Mouse (Mus musculus) T-cell, adult 2 months (primary cell): ENCODE results near the gene Uhrf1.

Experiments used
- DNase-seq: peaks from one replicate; pipeline ENCODE4 v3.0.0; 2022; ENCODE audit warnings: low spot score

Uhrf1 gene

GRCm38 (mm10) chr17:56348128-56348527 lies 45.0 kb downstream of the Uhrf1 start:
- DNase-seq = no peak

GRCm38 (mm10) chr17:56348586-56348985 lies 45.5 kb downstream of the Uhrf1 start:
- no peak for DNase-seq

- DNase-seq = peak; percentile 67
These were observed 47.6 kb downstream of the Uhrf1 start for GRCm38 (mm10) chr17:56350694-56351093.

GRCm38 (mm10) chr17:56356921-56357885 lies 54.1 kb downstream of the Uhrf1 start:
- peak; percentile 66 for DNase-seq

GRCm38 (mm10) chr17:56359183-56359725 lies 56.1 kb downstream of the Uhrf1 start:
- DNase-seq = no peak

DNA sequence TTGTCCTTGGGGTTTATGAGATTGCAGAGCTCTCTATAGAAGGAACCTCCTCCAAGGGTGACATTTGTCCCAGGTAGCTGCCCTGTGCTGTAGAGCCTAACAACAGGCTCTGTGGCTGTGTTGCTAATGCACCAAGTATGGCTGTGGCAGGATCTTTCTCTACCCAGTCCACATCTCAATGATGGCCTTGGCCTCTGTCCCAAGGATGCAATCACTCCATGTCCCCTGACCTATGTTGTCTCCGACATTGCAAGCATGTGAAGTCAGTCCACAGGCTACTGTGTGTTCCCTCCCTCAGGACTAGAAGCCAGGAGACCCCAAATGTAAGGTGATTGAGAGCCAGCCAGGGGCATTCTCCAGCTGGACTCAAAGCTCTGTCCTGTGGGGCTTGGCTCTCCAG lies 56.7 kb downstream of the Uhrf1 start:
- DNase-seq = no peak

DNA sequence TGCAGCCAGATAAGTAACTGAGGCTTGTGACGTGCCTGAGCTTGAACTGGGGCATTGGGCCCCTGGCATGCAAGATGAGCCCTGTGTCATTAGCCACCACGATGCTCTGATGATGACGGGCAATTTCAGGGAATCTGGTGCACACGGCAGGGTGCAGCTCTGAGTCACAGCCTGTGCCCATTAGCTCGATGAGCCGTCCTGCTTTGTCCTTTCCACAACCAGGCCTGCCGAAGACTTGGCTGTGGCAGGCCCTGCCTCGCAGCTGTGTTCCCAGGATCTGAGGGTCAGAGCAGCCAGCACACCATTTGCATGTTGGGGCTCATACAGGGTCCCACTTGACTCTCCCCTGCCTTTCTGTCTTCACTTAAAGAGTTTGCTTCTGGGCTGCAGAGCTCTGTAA lies 57.3 kb downstream of the Uhrf1 start:
- no peak for DNase-seq

DNA sequence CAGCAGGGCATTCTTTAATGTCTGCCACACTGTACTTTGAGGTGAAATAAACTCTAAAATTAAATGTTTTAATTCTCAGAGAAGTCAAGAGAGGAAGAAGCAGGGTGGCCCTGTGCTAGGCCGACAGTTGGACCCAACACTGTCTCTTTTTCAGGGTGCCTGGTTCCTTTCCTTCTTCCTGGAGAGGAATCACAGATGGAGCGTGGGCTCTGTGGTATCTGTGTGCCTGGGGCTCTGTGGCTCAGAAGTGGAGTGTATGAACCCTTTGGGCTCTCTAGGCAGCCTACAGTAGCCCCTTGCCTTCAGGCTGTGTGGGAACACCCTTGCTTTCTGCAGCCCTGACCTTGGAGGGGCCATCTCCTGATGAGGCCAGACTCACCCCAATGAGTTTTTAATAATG lies 58.4 kb downstream of the Uhrf1 start:
- no peak for DNase-seq

DNA sequence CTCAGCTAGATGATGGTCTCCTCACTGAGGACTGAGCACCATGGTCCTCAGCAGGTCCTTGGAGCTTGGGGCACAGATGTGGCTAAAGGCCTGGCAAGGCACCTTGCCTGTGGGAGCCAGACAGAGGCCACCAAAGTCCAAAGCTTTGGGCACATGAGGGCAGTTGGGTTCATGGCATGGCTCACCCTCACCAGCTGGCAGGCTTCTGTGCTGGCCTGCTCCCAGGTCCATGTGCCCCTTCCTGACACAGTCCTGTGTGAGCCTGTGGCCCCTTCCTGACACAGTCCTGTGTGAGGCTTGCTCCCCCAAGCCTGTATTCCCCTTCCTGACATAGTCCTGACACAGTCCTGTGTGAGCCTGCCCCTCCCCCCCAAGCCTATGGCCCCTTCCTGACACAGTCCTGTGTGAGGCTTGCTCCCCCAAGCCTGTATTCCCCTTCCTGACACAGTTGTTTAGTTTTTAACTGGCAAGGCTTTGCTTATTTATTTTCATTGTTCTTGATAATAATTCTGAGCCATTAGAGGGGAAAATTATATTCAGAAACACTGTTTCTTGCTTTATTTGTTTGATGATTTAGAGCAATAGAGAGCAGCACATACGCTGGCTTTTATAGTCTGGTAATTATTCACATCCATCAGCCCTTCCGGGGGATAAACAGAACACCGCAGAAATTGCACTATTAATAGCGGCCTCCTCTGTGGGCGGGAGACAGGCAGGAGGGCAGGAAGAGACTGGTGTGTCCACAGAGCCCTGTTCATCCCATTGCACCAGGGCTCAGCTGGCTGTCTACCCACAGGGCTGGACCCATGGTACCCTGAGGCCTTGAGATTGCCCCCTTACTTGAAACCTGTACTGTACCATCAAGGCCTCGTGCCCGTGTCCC lies 62.9 kb downstream of the Uhrf1 start:
- DNase-seq = no peak

DNA sequence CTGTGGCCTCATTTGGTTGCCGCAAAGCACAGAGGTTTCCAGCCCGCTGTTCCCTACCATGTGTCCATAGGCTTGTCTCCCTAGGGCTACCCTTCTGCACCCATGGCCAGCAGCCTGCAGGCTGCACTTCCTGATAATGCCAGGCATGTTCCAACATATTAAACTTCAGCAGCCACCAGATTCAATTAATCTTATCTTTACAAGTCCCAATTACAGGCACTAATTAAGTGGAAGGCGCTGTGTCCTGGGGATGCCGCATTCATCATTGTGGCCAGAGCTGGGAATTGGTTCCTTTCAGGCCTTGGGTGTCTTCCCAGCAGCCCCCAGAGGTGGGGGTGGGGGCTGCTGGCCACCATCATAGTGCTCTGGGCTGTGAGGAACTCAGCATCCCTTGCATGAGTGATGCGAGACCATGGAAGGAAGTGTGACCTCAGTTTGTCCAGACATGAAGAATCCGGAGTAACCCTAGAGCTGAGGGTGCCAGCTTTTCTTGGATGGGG lies 65.2 kb downstream of the Uhrf1 start:
- no peak for DNase-seq

DNA sequence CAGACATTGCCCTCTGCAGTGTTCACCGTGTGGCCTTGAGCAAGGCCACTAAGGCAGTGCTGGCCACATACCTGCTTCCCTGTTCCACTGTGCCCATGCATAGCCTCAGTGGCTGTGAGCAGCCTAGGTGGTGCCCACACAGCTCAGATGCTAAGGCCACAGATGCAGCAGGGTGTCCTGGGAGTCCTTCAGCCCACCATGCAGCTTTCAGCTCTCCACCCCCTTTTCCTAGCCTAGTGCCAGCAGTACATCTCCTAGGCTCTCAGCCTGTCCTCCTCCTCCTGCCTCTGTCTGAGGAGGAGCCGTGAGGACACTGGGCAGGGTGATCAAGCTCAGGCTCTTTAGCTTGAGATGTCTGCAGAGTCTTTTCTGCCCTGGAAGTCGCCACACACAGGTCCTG lies 67.0 kb downstream of the Uhrf1 start:
- DNase-seq = no peak

DNA sequence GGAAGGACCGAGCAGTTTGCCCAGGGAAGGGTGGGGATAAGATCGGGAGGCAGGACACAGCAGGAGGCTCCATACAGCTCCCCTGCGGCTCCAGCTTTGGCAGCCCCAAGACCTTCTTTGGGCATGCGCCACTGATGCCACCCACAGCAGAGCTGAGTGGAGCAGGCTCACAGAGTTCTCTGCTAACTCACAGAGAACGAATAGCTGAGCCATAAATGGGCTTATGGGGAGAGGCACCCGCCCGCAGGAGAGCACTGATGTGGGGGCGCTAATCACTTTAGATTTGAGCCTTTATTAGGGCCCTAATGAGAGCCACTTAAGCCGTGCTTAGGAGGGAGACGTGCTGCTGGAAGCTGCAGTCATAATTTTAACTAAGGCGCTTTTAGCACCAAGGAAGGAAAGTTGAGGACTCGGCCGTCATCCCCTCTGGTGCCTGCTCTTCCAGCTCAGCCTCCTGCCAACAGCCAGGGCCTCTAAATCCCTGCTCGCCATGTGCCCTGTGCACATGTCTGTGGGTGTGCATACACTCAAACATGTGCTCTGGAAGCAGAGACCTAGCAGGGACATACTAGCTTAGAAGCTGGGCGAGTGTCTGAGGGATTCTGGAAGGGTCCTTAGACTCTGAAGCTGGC lies 68.0 kb downstream of the Uhrf1 start:
- no peak for DNase-seq

GRCm38 (mm10) chr17:56372109-56372508 lies 69.0 kb downstream of the Uhrf1 start:
- no peak for DNase-seq
